Mouse (Mus musculus) E14TG2a.4 (cell line): ENCODE measurements around the gene Ins2.

Experiments used
- H3K27me3 ChIP-seq: 2 replicates; pipeline ENCODE4 v1.6.1; 2014; ENCODE audit warnings: low read length, control low read depth; ENCODE audit not compliant: insufficient read depth
- H3K36me3 ChIP-seq: 2 replicates; pipeline ENCODE4 v1.6.1; 2014; ENCODE audit warnings: low read length, control low read depth; ENCODE audit not compliant: insufficient read depth
- H3K4me1 ChIP-seq: replicated peaks from 2 replicates; pipeline ENCODE4 v1.6.1; 2014; ENCODE audit warnings: low read depth, low read length, control low read depth
- H3K4me3 ChIP-seq: replicated peaks from 2 replicates; pipeline ENCODE4 v1.5.1; 2014; ENCODE audit warnings: mild to moderate bottlenecking, low read length
- H3K9me3 ChIP-seq: 2 replicates; pipeline ENCODE4 v1.6.1; 2014; ENCODE audit warnings: low read length, control low read depth
- CTCF ChIP-seq: conservative IDR thresholded peaks from 2 replicates; pipeline ENCODE4 v1.5.1; 2014; ENCODE audit warnings: low read length
- NANOG ChIP-seq: IDR thresholded peaks from 2 replicates; pipeline ENCODE4 v1.6.1; 2014; ENCODE audit warnings: borderline replicate concordance, low read length, mixed read lengths
- POU5F1 ChIP-seq: IDR thresholded peaks from 2 replicates; pipeline ENCODE4 v1.6.1; 2014; ENCODE audit warnings: low read length, borderline replicate concordance

Ins2 gene

DNA sequence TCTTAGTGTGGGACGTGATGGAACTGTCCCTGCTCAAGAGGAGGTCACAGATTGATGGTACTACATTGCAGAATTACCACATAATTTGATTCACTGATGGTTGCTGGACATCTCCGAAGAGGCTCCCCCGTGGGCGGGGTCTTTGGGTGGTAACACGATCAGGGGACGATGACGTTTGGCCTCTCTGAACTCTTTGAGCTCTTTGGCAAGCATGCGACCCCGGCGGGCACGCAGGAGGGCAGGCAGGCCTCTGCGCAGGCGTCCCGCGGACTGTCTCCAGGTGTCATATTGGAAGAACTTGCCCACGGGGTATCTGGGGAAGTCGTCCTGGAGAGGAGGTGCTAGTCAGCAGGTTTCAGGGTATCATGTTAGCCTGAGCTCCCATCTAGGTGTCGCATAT lies 89.5 kb downstream of the Ins2 start:
- 0 out of 2 replicates have a peak overlapping the region, but pooled peaks have one; percentile 10 for H3K4me3 ChIP-seq
- TF ChIP-seq NANOG (no peak), POU5F1 (no peak), CTCF (no peak)
- H3K27me3 ChIP-seq = peaks cover 96% of the 10 kb centered on the region
- H3K4me1 ChIP-seq = peaks cover 47% of the 10 kb centered on the region
- H3K9me3 ChIP-seq = no peaks in the 10 kb centered on the region
- H3K36me3 ChIP-seq = no peaks in the 10 kb centered on the region

DNA sequence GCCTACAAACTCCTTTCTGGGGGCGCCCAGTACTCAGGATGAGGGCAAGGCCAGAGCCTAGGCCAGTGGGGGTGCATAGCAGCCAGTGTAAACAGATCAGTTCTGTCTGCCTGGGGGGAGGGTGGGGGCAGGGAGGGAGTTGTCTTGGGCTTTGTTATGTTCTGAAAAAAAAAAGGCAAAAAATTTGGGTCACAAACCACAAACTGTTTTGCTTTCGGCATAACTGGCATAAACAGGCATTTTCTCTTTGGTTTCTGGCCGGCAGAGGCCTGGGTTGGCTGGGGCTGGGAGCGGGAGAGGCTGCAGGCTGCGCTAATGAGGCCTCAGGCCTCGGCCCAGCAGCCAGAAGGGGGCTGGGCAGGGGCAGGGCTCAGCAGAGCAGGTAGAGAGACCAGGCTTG lies 96.5 kb downstream of the Ins2 start:
- Histone ChIP-seq H3K27me3 (peaks cover 70% of the 10 kb centered on the region), H3K9me3 (0 out of 2 replicates have a peak, but pooled peaks cover 4% of the 10 kb centered on the region)

DNA sequence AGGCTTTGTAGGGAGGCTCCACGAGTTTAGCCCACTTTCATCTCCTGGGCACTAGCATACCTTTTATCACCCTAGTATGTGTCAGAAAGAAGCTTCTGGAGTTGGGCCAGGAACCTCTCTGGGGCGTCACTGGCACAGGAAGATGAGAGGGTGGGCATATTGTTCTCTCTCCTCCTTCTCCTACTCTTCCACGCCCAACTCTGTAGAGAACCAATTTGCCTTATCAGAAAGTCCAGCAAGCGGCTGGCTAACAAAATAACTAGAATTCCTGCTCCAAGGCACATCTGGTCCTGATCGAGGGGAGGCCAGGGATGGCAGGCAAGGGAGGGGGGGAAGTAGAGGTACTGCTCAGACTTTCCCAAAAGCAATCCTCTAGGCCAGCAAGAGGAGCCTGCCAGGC lies 98.1 kb downstream of the Ins2 start:
- Histone ChIP-seq H3K36me3 (no peaks in the 10 kb centered on the region), H3K4me1 (peaks cover 5% of the 10 kb centered on the region; the same call in 1 of the 2 replicates), H3K9me3 (0 out of 2 replicates have a peak, but pooled peaks cover 4% of the 10 kb centered on the region), H3K4me3 (no peak overlapping the region), H3K27me3 (peaks cover 58% of the 10 kb centered on the region)
- TF ChIP-seq POU5F1 (no peak), CTCF (no peak), NANOG (no peak)

More for the DNA sequence above, 96.5 kb downstream of the Ins2 start:
- no peaks in the 10 kb centered on the region for H3K36me3 ChIP-seq
- H3K4me1 ChIP-seq = peaks cover 5% of the 10 kb centered on the region; the same call in 1 of the 2 replicates
- no peak overlapping the region for H3K4me3 ChIP-seq
- TF ChIP-seq CTCF (no peak), NANOG (no peak), POU5F1 (no peak)

DNA sequence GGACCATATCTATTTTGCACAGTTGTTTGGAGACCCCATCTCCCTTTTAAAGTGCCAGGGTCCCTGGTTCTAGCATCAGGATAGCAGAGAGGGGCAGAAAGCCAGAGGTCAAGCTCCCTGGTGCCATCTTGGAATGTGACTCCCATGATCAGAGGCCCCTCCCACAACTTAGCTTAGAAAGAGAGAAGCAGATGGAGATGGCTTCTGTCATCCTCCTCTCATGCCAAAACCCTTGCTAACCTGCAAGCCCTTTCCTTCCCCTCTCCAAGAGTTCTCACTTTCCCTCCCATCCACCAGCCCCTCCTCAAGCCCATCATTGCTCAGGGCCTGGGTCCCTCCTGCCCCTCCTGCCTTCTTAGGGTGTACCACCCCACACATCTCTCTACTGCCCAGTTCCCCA lies 107.0 kb downstream of the Ins2 start:
- Histone ChIP-seq H3K9me3 (0 out of 2 replicates have a peak, but pooled peaks cover 3% of the 10 kb centered on the region), H3K36me3 (no peaks in the 10 kb centered on the region), H3K4me3 (no peak overlapping the region), H3K4me1 (no peaks in the 10 kb centered on the region), H3K27me3 (peaks cover 63% of the 10 kb centered on the region)
- TF ChIP-seq POU5F1 (no peak), NANOG (no peak), CTCF (no peak)

DNA sequence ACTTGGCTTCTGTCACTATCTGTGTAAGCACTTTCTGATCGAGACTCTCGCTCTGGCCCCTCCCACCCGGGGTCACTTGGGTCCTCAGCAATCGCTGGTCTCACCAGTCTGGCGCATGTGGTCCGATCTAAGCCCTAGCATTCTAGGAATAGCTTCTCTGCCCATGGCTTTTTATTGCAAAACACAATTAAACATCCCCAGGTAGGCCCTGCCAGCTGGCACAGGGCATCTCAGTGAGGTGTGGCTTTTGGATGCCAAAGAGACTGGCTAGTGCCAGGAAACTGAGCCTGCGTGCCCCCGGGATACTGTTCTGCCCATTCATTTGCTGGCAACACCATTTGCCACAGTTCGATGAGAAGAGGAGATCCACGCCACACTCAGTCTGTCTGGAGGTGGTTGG lies 112.5 kb downstream of the Ins2 start:
- TF ChIP-seq CTCF (no peak), POU5F1 (no peak), NANOG (no peak)
- Histone ChIP-seq H3K4me3 (no peak overlapping the region), H3K9me3 (no peaks in the 10 kb centered on the region), H3K27me3 (peaks cover 65% of the 10 kb centered on the region), H3K36me3 (no peaks in the 10 kb centered on the region), H3K4me1 (no peaks in the 10 kb centered on the region)

DNA sequence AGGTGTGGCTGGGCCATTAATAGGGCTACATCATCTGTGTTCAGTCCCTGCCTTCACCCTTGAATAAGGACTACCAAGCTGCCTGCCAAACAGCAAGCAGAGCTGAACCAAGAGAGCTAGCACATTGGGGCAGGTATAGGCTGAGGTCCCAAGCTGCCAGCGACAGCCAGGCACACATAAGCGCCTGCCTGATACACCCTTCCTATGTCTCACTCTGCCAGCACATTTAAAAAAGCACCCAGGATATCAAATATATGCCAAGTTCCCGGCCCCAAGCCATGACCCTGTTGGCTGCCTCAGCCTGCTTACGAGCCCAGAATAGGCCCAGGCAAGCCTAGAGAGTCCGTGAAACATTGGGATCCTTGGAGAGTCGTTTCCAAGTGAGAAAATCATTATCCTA lies 113.4 kb downstream of the Ins2 start:
- no peaks in the 10 kb centered on the region for H3K36me3 ChIP-seq
- no peak overlapping the region for H3K4me3 ChIP-seq
- H3K27me3 ChIP-seq = peaks cover 66% of the 10 kb centered on the region
- no peaks in the 10 kb centered on the region for H3K4me1 ChIP-seq
- no peak for TF ChIP-seq NANOG
- TF ChIP-seq POU5F1 = no peak
- no peak for TF ChIP-seq CTCF
- no peaks in the 10 kb centered on the region for H3K9me3 ChIP-seq
